Mouse (Mus musculus): Measurements from ENCODE around the gene Fam20a.
"Not testable (repeated sequence)": the region's sequence is repeated elsewhere in the genome, so short reads cannot be mapped to it uniquely, and the experiment has no call there.

Gene Fam20a

DNA sequence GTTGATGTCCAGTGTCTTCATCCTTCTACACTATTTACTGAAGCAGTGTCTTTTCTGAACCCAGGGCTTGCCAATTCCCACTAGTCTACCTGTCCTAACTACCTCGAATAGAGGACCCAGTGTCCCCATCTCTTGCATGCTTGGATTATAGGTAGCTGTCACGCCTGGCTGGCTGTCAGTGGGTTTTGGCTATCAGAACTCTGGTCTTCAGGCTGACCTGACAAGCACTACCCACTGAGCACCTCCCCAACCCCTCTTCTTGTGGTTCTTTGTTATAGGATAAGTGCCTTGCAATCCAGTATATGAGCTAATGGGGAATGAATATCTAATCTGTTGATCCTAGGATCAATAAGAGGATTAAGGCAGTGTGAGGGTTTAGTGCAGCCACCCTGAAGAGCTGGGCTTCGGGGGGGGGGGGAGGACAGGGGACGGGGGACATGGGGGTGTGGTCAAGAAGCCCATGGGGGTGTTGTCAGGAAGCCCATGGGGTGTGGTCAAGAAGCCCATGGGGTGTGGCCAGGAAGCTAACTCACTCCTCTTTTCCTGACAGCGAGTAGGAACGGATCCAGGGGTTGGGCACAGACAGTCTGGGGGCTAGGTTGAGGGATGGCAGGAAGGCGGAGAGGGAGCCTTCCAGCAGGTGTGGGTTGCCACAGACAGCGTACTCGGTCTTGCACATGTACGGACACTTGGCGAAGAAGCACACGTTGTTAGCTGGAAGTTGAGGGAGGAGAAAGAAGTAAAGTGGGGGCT is 45.3 kb downstream of the Fam20a start:
- DNase-seq: no peak

DNA sequence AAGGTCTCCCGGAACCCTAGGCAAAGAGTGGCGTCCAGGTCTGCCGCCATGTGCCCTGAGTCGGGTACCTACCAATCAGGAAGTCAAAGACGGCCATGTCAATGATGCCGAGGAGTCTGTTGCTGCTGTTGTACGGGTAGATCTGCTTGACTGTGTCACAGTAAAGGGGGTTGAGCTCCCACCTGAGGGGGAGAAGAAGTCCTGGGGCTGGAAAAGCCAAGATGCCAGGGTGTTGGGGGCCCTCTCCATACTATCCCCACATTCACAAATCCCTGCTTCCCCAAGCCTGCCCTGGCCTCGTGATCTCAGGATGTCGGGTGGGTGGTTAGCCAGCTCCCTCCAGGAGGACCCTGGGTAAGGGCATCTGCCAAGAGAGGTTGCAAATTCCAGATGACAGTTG is 46.3 kb downstream of the Fam20a start:
- DNase-seq: no peak

DNA sequence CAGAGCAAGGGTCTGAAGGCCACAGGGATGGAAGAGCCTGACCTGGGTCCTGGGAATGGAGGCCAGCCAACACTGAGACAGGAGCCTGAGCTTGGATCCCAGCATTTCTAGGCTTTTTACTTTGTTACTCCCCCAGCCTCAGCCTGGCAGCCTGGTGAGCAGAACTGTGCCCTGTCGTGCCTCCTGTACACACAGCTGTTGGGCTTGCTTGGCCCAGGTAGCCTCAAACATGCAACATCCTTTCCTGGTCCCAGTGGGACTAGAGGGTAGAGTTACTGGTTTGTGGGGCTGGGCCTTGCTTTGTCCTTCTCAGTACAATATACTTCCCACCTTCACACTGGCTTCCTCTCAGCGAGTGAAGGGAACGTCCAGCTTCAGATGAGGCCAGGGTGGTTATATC is 46.9 kb downstream of the Fam20a start:
- DNase-seq: no peak

DNA sequence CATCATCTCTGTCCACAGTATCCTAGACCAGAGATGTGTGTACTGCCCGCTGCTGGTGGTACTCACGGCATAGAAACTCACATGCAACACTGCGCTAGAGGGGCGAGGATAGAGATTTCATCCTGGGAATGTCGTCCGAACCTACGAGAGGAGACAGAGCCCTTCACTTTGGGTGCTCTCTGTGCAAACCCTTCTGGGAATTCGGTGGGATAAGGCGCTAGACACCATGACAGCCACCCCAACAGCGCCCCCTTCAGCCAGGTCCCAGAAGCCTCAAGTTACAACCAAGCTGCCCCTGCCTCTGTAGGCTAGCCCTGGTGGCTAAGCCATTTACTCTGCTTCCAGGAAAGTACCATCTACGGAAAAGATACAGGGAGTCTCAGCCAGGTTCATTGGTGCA is 47.5 kb downstream of the Fam20a start:
- DNase-seq: no peak

DNA sequence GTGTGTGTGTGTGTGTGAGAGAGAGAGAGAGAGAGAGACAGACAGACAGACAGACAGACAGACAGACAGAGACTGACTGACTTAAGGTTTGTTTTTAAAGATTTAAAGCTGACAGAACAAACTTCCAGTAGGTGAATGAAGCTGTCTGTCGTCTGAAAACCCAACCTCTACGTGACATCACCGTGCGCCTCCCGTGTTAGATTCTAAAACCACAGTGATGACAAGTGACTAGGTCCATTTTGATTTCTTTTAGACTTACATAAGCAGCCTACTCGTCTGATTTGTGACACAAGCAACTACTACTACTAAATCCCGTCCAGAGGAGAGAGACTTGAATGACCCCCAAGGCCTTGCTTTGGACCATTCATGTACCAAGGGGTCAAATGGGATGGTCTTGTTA is 48.3 kb downstream of the Fam20a start:
- DNase-seq: no peak

DNA sequence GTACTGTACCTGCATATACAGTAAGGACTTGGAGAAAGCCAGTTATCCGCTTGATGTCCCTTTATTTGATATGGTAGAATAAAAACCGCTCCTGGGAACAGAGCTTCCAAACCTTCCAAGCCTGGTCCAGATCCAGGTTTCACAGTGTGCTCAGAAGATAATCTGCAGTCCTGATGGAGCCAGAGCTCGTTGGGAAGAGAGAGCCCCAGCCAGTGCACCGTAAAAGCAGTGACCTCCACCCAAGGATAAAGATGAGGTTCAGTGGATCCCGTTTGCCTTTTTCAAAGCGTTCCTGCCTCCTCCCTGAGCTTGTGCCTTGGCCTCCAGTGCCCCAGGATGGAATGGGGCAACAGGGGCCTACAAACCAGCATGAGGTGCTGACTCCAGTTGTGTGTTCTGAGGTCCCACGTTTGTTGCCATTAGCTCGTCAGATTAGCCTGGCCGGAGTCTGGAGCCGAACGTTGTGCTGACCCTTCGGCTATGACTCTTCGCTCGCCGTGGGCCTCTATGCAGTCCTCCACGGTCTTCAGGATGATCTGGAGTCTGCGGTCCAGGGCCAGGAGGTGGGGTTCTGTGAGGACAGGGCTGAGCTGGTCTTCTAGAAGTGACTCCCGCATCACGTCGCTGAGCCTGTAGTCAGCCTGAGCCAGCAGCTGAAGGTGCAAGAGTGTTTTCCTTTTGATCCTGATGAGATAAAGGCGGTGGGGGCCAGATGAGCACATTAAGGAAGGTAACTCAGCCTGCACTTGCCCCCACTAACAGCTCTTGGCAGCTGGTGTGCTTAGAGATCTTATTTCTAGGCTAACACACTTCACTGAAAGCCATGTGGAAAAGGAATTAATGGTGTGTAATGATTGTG is 49.0 kb downstream of the Fam20a start:
- DNase-seq: no peak

DNA sequence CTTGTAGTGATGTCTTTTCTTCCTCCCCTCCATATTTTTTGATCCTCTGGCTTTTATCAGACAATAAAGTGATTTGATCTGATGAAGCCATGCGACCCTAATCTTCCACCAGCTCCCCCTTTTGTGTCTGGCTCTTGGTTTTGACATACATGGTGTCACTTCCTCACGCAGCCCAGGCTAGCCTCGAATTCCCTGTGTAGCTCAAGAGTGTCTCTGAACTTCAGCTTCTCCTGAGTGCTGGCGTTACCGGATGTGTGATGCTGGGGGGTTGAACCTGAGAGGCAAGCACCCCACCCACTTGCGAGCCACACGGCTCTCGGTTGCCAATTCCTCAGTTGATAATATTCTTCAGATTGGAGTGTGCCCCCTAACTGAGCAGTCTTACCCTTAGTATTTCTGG is 49.7 kb downstream of the Fam20a start:
- no peak for DNase-seq

DNA sequence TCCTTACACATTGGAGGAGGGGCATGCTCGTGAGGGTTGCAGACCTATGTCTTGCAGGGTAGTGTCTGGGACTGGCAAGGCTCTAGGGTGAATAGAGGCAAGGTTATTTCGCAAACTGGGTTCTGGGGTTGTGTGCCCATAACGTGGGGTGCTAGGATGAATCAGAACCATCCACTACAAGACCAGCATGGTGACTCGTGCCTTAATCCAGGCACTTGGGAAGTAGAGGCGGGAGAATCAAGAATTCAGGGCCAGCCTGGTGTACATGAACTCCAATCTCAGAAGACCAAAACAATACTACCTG is 50.1 kb downstream of the Fam20a start:
- no peak for DNase-seq

DNA sequence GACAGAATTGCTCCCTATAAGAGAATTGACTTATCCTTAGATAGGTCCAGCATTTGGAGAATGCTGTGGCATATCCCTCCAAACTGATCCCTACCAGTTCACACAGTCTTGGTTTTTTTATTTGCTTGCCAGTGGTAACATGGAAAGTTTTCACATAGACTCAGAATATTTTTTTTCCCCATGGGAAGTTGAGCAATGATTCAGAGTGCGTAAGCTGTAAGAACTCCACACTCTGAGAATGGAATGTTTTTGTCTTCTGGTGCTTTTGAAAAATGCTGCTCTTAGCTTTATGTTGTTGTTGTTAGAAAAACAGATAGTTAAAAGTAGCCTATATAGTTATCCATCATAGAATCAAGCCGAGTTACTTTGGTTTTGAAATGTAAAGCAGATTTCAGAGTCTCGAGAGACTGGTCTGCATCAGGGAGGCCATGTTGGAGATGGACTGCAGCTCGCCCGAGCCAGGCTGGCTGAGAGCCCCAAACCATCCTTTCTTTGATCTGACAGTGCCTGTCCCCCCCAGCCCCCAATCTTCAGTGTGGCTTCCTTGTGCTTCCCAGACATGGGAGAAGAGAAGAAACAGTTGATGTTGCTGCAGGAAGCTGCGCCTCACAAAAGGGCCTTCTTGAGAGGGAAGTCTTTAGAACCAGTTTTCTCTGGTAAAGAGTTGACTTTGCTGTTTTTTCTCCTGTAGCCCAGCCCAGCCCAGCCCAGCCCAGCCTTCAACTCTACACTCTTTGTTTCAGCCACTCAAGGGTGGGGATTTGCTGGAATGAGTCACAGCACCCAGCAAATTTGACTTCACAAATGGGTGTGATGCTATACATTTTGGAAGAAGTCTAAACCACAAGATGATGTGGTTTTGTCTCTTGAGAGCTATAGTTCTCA is 50.7 kb downstream of the Fam20a start:
- DNase-seq: no peak

DNA sequence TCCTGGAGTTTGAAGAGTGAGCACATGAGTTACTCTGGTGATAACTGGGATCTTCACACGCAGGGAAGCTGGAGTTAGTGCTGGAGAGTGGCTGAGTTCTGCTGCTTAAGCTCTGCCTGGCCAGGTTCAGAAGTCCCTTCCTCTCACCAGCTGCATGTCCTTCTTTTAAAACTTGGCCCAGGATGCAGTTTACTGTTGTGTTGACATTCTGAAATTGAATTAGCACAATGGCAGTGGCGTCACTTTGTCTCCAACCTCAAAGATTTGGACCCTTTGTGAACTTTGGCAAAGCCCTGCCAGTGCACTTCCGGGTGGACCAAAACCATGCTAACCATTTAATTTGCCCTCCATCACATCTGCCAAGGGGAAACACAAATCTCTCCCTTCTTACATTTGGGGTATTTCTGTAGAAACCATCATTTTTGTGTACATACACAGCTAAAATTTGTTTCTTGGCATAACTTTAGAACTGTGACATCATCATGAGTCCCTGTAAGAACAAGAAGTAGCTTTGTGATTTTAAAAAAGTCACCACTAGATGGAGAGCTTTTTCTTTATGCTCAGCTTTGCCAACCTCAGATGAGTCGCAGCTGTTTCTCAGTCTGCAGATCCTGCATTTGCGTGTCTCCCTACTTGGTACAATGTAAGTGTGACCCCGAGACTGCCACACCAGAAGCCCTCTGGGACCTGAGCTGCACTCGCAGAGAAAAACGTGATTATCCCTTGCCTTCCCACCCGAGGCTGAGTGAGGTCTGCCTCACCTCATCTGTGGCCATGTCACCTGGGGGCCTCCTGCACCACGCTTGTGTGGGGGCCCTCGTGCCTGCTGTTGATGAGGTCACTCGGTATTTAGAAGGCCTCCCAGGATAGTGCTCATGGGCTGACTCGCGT is 51.8 kb downstream of the Fam20a start:
- no peak for DNase-seq

DNA sequence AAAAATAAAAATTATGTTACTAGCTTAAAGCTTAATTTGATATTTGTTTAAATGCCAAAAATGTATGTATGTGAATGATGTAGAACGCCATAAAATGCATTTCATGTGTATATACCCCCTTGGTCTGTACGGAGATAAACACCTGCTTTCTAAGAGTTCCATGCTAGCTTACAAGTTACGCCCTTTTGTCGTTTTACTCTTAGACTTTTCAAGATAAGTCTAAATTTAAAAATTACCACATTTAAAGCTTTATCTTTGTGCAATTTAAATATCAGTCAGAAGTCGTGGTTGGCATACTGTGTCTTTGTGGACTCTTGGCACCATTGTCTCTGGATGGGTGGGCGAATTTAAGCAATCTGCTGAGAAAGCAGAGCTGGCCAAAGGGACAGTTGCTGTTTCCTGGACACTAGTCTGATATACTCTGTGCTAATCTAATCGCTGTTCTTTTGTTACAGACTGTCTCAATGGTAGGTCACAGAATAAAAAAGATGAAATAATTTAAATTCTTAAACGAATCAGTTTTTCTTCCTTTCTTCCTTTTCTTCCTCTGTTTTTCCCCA is 52.9 kb downstream of the Fam20a start:
- no peak for DNase-seq

DNA sequence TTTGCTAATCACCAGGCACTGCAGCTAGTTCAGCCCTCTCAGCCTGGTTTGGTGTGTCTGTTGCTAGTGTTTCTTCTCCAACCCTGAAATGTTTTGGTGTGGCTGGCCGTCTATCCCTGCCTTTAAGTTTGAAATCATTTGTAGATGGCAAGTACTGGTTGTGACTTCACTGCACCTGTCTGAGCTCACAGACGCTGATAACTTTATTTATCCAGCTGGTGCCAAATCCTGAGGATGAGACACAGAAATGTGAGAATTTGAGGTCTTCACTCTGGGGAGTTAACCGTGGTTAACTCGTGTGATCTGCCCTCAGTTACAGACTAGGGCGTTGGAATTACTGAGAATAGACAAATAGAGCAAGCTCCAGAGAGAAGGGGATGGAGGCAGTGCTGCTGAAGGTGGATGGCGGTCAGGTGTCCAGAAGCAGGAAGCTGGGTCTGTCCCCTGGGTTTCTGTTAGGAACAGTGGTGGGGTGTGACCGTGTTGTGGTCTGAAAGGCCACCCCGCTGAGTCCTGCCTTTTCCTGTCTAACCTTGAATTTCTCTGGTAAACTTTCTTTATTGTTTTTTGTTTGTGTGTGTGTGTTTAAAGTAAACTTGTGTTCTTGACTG is 53.9 kb downstream of the Fam20a start:
- DNase-seq: no peak

DNA sequence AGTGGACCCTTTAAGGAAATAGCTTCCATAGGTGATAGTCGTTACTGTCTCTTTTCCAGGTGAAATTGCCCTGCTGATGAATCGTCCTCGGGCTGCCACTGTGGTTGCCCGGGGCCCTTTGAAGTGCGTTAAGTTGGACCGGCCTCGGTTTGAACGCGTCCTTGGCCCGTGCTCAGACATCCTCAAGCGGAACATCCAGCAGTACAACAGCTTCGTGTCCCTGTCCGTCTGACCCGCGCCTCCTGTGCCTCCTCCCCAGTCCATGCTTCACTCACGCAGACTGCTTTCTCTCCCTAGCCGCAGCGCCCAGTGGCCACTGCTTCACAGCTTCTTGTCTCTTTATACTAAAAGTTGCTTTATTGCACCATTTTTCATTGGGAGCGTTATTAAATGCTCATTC is 54.7 kb downstream of the Fam20a start:
- DNase-seq: no peak

DNA sequence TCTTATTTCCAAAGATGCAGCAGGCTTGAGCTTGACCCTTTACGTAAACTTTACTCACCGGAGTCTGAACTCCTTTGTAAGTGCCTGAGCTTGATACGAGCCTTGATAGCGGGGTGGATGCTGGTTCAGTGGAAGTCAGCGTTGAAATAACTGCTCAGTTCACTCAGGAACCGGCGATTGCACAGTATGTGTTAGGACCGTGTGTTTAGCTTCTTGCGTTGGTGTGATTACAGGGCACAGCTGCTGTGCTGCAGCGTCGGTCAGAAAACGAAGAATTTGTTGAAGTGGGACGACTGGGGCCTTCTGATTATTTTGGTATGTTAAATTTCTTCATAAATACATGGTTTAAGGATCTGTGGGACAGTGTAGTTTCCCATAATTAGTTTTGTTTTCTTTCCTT is 55.7 kb downstream of the Fam20a start:
- no peak for DNase-seq

DNA sequence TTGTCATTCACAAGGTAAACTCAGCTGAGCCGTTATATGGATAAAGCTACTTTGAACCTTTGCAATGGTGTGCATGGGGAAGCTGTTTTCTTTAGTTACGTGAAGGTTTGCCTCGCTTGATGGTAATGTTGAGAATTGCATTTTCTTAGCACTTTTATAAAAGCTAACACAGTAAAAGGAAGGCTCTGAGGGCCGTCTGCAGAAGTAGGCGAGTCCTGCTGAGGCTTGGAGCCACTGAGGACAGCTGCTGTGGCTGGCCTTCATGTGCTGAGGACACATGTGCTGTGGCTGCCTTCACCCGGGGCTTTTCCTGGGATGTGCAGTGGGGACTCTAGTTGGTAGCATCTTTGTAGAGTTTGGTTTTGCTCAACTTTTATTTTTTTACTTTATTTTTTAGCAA is 56.7 kb downstream of the Fam20a start:
- no peak for DNase-seq

DNA sequence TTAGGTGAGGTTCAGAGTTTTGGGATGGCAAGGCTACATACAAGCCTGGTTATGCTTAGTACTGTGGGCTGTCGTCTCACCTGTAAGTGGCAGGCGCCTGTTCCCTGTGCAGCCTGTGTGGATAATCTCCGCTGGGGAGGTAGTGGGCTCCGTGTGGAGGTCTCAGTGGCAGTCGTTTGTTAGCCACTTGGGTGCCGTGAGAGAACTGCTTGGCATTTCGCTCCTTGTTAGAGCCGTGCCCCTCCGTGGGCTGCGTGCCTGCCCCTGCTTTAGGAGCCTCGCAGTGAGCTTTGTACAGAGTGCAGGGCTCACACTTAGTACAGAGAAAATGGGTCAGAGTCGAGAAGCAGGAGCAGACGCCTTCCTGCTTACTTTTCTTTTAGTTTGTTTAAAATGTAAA is 57.8 kb downstream of the Fam20a start:
- DNase-seq: no peak

DNA sequence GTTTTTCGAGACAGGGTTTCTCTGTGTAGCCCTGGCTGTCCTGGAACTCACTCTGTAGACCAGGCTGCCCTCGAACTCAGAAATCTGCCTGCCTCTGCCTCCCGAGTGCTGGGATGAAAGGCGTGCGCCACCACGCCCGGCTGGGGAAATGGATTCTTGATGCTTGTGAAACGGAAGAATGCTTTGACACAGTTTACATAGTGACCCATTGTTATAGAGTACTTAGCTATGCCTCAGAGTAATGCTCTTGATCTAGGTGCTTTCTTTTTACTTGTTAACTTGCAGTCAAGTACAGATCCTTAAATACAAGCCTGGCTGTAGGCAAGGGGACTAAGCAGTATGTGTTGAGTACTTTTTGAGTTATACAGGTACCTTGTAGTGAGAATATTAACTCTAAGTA is 61.6 kb downstream of the Fam20a start:
- DNase-seq: not testable (repeated sequence)

DNA sequence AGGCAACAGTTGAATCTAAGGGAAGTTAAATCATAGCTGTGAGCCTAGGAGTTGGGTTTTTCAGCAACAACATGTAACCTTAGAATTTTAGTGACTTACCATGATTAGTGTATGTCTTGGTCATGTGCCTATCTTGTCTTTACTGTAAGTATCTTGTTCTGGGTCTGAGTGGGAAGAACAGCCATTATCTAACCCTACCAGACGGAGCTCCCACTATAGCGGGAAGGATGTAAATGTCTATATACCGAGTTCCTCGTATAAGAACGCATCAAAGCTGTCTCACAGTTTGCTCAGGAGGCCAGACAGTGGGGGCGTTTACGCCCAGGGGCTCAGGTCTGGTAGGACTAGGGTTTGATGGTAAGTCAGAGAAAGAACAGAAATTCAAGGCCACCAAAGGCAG is 65.8 kb downstream of the Fam20a start:
- DNase-seq: no peak

DNA sequence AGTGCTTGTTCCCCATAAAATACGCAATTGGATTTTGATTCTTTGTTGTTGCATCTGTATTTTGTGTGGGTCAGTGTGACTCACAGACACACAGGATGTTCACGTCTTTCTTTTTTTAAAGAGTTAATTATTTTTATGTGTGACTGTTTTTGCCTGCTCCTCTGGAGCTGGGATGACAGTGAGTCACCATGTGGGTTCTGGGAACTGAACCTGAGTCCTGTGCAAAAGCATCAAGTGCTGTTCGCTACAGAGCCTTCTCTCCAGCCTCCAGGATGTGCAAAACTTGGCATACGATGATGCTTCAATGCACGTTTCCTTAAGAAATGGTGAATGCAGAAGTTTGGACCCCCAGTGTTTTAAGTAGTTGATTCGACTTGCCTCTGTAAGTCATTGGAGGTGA is 67.5 kb downstream of the Fam20a start:
- no peak for DNase-seq

DNA sequence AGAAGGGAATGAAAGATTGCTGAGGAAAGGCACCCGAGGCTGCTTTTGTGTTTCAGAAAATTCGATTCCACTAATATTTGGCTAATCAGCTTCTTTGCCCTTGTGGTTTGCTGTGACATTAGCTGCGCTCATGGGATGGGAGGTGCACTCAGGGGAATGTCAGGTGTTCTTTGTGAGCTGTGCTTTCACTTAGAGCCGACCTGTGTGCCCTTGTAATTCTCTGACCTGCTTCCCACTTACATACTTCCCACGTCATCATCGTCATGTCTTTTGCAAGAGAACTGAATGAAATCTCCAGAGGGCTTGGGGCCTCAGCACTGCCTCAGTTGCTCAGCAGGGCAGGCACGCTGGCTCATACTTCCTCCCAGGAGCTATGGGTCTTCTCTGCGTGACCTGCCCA is 68.9 kb downstream of the Fam20a start:
- no peak for DNase-seq

DNA sequence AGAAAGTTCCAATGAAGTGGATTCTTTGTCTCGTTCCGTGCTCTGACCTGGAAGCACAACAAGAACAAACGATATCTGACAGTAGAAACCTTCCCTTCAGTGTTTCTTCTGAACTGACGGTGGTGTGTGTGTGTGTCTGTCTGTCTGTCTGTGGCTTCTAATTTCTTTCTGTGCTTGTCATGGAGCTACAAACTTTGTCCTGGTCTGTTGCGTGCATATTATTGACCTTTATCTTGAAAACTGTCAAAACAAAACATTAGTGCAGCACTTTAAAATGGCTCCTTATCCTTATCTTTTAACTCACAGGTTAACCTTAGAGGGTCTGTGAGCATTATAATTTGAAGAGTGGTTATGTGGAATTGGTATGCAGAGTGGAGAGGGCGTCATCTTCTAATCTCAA is 69.6 kb downstream of the Fam20a start:
- no peak for DNase-seq

DNA sequence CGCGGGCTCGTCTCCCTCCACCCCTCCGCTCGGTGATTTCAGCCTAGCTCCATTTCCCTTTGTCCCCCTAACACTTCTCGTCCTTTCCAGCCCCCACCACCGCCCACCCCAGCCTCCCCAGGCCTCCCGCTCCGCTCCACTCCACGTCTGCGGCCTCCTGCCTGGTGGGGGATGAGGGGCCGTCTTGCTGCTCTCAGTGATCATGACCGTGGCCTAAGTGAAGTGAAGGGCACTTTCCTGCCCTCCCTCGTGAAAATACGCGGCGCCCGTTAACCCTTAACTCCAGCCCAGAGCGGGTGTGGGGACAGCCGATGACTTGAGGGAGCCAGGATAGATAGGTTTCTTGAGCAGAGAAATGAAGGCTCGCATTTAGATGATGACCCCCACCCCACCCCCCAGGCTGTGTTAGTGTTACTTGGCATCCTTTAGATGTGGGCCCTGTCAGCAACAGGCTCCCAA is 70.5 kb downstream of the Fam20a start:
- DNase-seq: peak; percentile 43
